Mouse (Mus musculus) MEL (cell line): Measurements from ENCODE around the gene Dnm1. TPM values are rescaled to one million over a fixed set of nuclear protein-coding genes. Genes with fewer than 3 reads are reported as not detected.

Experiments used
- DNase-seq: peaks from one replicate; pipeline ENCODE4 v3.0.0; 2011; ENCODE audit warnings: low read depth, low spot score
- H3K27ac ChIP-seq: 2 replicates; pipeline ENCODE4 v1.5.1; 2012; ENCODE audit warnings: low read depth, mild to moderate bottlenecking, control low read depth, low read length, moderate library complexity; ENCODE audit not compliant: control insufficient read depth
- H3K27me3 ChIP-seq, 2 experiments: fragments of 150-350 bp in 1 of 2; sonication (generic) in 1 of 2; 2 replicates each; pipeline ENCODE4 v1.6.1; 2012; ENCODE audit warnings: low read length in 2 of 2, mild to moderate bottlenecking in 2 of 2, improper control_type of control experiment in 1 of 2, moderate library complexity in 1 of 2; ENCODE audit not compliant: insufficient read depth in 2 of 2, control insufficient read depth in 1 of 2
- H3K36me3 ChIP-seq, 2 experiments: 2 replicates each; pipeline ENCODE4 v1.6.1; 2012 to 2014; ENCODE audit warnings: low read length in 2 of 2, improper control_type of control experiment in 1 of 2, inconsistent platforms in 1 of 2, mild to moderate bottlenecking in 1 of 2; ENCODE audit not compliant: insufficient read depth in 2 of 2, control insufficient read depth in 1 of 2
- H3K4me1 ChIP-seq, 2 experiments: fragments of 150-350 bp in 1 of 2; sonication (generic) in 1 of 2; 2 replicates each; pipeline ENCODE4 v1.6.1; 2012; ENCODE audit warnings: low read length in 2 of 2, improper control_type of control experiment in 1 of 2, mild to moderate bottlenecking in 1 of 2; ENCODE audit not compliant: insufficient read depth in 2 of 2, control insufficient read depth in 1 of 2
- H3K4me3 ChIP-seq, 2 experiments: fragments of 150-350 bp in 1 of 2; sonication (generic) in 1 of 2; 2 replicates each; pipeline ENCODE4 v1.5.1; 2012; ENCODE audit warnings: low read depth in 2 of 2, low read length in 2 of 2, mild to moderate bottlenecking in 2 of 2, moderate library complexity in 2 of 2, control low read depth in 1 of 2, improper control_type of control experiment in 1 of 2; ENCODE audit not compliant: control insufficient read depth in 1 of 2, insufficient read depth in 1 of 2
- H3K79me2 ChIP-seq: 2 replicates; pipeline ENCODE4 v1.6.1; 2012; ENCODE audit warnings: mild to moderate bottlenecking, low read length, moderate library complexity; ENCODE audit not compliant: control insufficient read depth, poor library complexity, insufficient read depth
- H3K9ac ChIP-seq: 2 replicates; pipeline ENCODE4 v1.6.1; 2012; ENCODE audit warnings: low read depth, mild to moderate bottlenecking, control low read depth, low read length, moderate library complexity; ENCODE audit not compliant: control insufficient read depth, poor library complexity, severe bottlenecking
- H3K9me3 ChIP-seq: fragments of 150-350 bp; sonication (generic); replicated peaks from 2 replicates; pipeline ENCODE4 v1.6.1; 2012; ENCODE audit warnings: mild to moderate bottlenecking, low read length, improper control_type of control experiment, moderate library complexity; ENCODE audit not compliant: insufficient read depth
- CHD1 ChIP-seq: IDR thresholded peaks from 2 replicates; pipeline ENCODE4 v1.6.1; 2012; ENCODE audit warnings: low read depth, mild to moderate bottlenecking, inconsistent platforms, low read length, improper control_type of control experiment
- CHD2 ChIP-seq: IDR thresholded peaks from 2 replicates; pipeline ENCODE4 v1.6.1; 2011; ENCODE audit warnings: low read length, improper control_type of control experiment
- ELF1 ChIP-seq: IDR thresholded peaks from 2 replicates; pipeline ENCODE4 v1.6.1; 2014; ENCODE audit warnings: low read depth, mild to moderate bottlenecking, inconsistent platforms, low read length, improper control_type of control experiment, moderate library complexity
- ETS1 ChIP-seq: IDR thresholded peaks from 2 replicates; pipeline ENCODE4 v1.6.1; 2012; ENCODE audit warnings: low read depth, mild to moderate bottlenecking, inconsistent platforms, low read length, improper control_type of control experiment, moderate library complexity
- GABPA ChIP-seq: IDR thresholded peaks from 2 replicates; pipeline ENCODE4 v1.6.1; 2012; ENCODE audit warnings: low read depth, mild to moderate bottlenecking, inconsistent platforms, low read length, improper control_type of control experiment, moderate library complexity
- MAX ChIP-seq: IDR thresholded peaks from 2 replicates; pipeline ENCODE4 v1.6.1; 2011; ENCODE audit warnings: low read length, improper control_type of control experiment
- MEF2A ChIP-seq: IDR thresholded peaks from 2 replicates; pipeline ENCODE4 v1.6.1; 2014; ENCODE audit warnings: low read depth, mild to moderate bottlenecking, inconsistent platforms, low read length, improper control_type of control experiment; ENCODE audit not compliant: poor library complexity, insufficient replicate concordance, severe bottlenecking; ENCODE audit errors: extremely low read depth
- MYB ChIP-seq: IDR thresholded peaks from 2 replicates; pipeline ENCODE4 v1.6.1; 2011; ENCODE audit warnings: mild to moderate bottlenecking, low read depth, low read length, improper control_type of control experiment
- MYC ChIP-seq: IDR thresholded peaks from 2 replicates; pipeline ENCODE4 v1.6.1; 2011; ENCODE audit warnings: low read depth, mild to moderate bottlenecking, low read length, improper control_type of control experiment, moderate library complexity
- NRF1 ChIP-seq: IDR thresholded peaks from 2 replicates; pipeline ENCODE4 v1.6.1; 2014; ENCODE audit warnings: low read depth, mild to moderate bottlenecking, inconsistent platforms, low read length, improper control_type of control experiment, moderate library complexity; ENCODE audit not compliant: poor library complexity, insufficient read depth, severe bottlenecking
- POLR2A ChIP-seq, 2 experiments: IDR thresholded peaks; 2 replicates each; pipeline ENCODE4 v1.6.1; 2011 to 2012; ENCODE audit warnings: low read length in 2 of 2, mild to moderate bottlenecking in 2 of 2, control low read depth in 1 of 2, improper control_type of control experiment in 1 of 2, low read depth in 1 of 2, moderate library complexity in 1 of 2; ENCODE audit not compliant: control insufficient read depth in 1 of 2, insufficient read depth in 1 of 2, poor library complexity in 1 of 2
- RAD21 ChIP-seq: IDR thresholded peaks from 2 replicates; pipeline ENCODE4 v1.6.1; 2011; ENCODE audit warnings: mild to moderate bottlenecking, low read depth, low read length, improper control_type of control experiment
- RCOR1 ChIP-seq: IDR thresholded peaks from 2 replicates; pipeline ENCODE4 v1.6.1; 2012; ENCODE audit warnings: low read depth, mild to moderate bottlenecking, inconsistent platforms, low read length, improper control_type of control experiment
- SIN3A ChIP-seq: IDR thresholded peaks from 2 replicates; pipeline ENCODE4 v1.6.1; 2012; ENCODE audit warnings: low read length, improper control_type of control experiment, inconsistent platforms
- SMC3 ChIP-seq: IDR thresholded peaks from 2 replicates; pipeline ENCODE4 v1.6.1; 2011; ENCODE audit warnings: low read depth, low read length, improper control_type of control experiment
- TCF12 ChIP-seq: IDR thresholded peaks from 2 replicates; pipeline ENCODE4 v1.6.1; 2014; ENCODE audit warnings: low read depth, mild to moderate bottlenecking, inconsistent platforms, low read length, improper control_type of control experiment, moderate library complexity
- UBTF ChIP-seq: IDR thresholded peaks from 2 replicates; pipeline ENCODE4 v1.6.1; 2012; ENCODE audit warnings: low read depth, mild to moderate bottlenecking, inconsistent platforms, low read length, improper control_type of control experiment, moderate library complexity, borderline replicate concordance; ENCODE audit not compliant: insufficient read depth
- ZKSCAN1 ChIP-seq: IDR thresholded peaks from 2 replicates; pipeline ENCODE4 v1.6.1; 2012; ENCODE audit warnings: low read depth, mild to moderate bottlenecking, inconsistent platforms, low read length, improper control_type of control experiment, moderate library complexity
- polyA plus RNA-seq, 2 experiments: library from polyadenylated mRNA; stranded (reverse) in 1 of 2; unstranded in 1 of 2; fragments of >175 nt in 1 of 2; fragments of >200 nt in 1 of 2; gene quantifications; 2 replicates each; pipeline versions ENCODE4 v1.2.1 to v1.2.4; 2012; ENCODE audit warnings: low replicate concordance in 2 of 2, low read depth in 1 of 2; ENCODE audit not compliant: insufficient read length in 2 of 2, insufficient read depth in 1 of 2, missing spikeins in 1 of 2
- total RNA-seq: library from RNA; depleted of rRNA; stranded (reverse); fragments of 300-350 nt; gene quantifications from 2 replicates; pipeline ENCODE4 v1.2.3, GENCODE M21; 2012

The Dnm1 gene
- total and polyA plus RNA-seq, 3 experiments, result 0.42 to 5.0 TPM; not detected in 1

DNA sequence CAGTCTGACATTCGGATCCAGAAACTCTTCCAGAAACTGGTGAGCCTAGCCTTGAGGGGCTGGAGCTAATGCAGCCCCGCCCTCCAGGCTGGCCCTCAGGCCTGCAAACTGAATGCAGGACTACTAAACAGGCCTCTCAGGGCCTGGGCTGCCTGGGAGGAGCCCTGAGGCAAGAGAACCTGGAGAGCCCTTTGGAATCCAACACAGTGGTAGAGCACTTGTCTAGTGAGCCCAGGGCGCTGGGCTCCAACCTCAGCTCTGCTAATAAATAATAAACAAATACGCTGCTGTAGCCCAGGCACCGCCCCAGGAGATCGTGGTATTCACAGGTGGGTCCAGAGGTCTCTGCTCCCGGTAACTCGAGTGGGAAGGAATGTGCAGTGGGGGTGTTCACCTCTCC, 37.7 kb upstream of the Dnm1 start:
- H3K36me3 ChIP-seq, result no peaks in the 10 kb centered on the region
- no peaks in the 10 kb centered on the region for H3K9me3 ChIP-seq
- H3K4me1 ChIP-seq, result no peaks in the 10 kb centered on the region
- no peaks in the 10 kb centered on the region; the same call in 1 of the 2 replicates for H3K79me2 ChIP-seq
- H3K27ac ChIP-seq, result no peak overlapping the region
- H3K4me3 ChIP-seq, result no peak overlapping the region
- peaks cover 2 to 3% of the 10 kb centered on the region in 2 experiments; a peak in 3 of 4 replicates for H3K27me3 ChIP-seq
- no peak overlapping the region for H3K9ac ChIP-seq
- TF ChIP-seq UBTF (no peak), ELF1 (no peak), CHD2 (no peak), POLR2A (IDR thresholded peaks at IDR 0.05; ENCODE audit: control insufficient read depth in 1 of 2, insufficient read depth in 1 of 2, low read depth in 1 of 2, low read length in 2 of 2, poor library complexity in 1 of 2) (no peak), RAD21 (no peak), MAX (no peak), SIN3A (no peak), TCF12 (no peak), RCOR1 (no peak), MEF2A (no peak), MYC (no peak)
- TF ChIP-seq, all 39 proteins: peak for 0
- no peak for DNase-seq

GRCm38 (mm10) chr2:32389157-32389556, 36.0 kb upstream of the Dnm1 start:
- Histone ChIP-seq H3K36me3 (no peaks in the 10 kb centered on the region), H3K79me2 (no peaks in the 10 kb centered on the region), H3K9me3 (no peaks in the 10 kb centered on the region), H3K27me3 (peaks cover 2 to 3% of the 10 kb centered on the region in 2 experiments; a peak in 3 of 4 replicates), H3K27ac (no peak overlapping the region), H3K4me3 (no peak overlapping the region)
- DNase-seq, result no peak
- TF ChIP-seq MYB (no peak), NRF1 (no peak), RCOR1 (no peak), CHD1 (no peak), ZKSCAN1 (no peak), SIN3A (no peak), SMC3 (no peak), POLR2A (IDR thresholded peaks at IDR 0.05; ENCODE audit: control insufficient read depth in 1 of 2, insufficient read depth in 1 of 2, low read depth in 1 of 2, low read length in 2 of 2, poor library complexity in 1 of 2) (no peak), ETS1 (no peak), GABPA (no peak)
- TF ChIP-seq, all 39 proteins: peak for 0
- no peaks in the 10 kb centered on the region for H3K4me1 ChIP-seq
- no peak overlapping the region for H3K9ac ChIP-seq
